Mouse (Mus musculus): ENCODE measurements around the gene Sh3tc1. TPM values are rescaled to one million over a fixed set of nuclear protein-coding genes. Genes with fewer than 3 reads are reported as not detected.

The Sh3tc1 gene
- polyA plus RNA-seq (2017; shearing (Covaris generic)), result 0.90 TPM

GRCm38 (mm10) chr5:35739536-35740278 lies at the start of gene Sh3tc1:
Gene Sh3tc1 (minus strand): TSS chr5:35739987.

DNA sequence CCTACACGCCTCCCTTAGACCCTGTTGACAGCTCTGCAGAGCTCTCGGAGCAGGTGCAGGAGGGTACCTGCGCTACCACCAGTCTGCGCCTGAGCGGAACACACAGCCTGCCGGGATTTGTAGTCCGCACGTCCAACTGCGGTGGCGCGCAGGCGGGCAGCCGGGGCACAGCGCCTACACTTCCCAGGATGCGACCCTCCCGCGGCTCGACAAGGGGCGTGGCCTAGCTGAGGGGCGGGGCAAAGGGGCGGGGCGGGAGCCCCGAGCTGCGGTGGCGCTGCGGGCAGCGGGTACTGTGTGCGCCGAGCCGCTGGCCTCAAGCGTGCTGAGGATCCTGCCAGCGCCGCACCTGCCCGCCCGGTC lies 17.8 kb upstream of the Sh3tc1 start, which contains the start of gene Ablim2:
Gene Ablim2 (plus strand): TSS at position 242 of the 363 bp plus-strand sequence.

GRCm38 (mm10) chr5:35679256-35680155 lies 60.3 kb downstream of the Sh3tc1 start, which contains the start of gene Htra3:
Gene Htra3 (minus strand): TSS chr5:35679782.

Other genes with a start within 250 kb of the Sh3tc1 start
- gene Cpz, start 214.3 kb downstream of the Sh3tc1 start, polyA plus RNA-seq (2017; shearing (Covaris generic)), result not detected
- 4.3 TPM for gene Trmt44, start 164.9 kb downstream of the Sh3tc1 start, polyA plus RNA-seq (2017; shearing (Covaris generic))
- 23.1 TPM for gene Acox3, start 156.9 kb downstream of the Sh3tc1 start, polyA plus RNA-seq (2017; shearing (Covaris generic))
- not detected for gene Htra3, start 60.2 kb downstream of the Sh3tc1 start, polyA plus RNA-seq (2017; shearing (Covaris generic))
- gene Ablim2, start 17.9 kb upstream of the Sh3tc1 start, polyA plus RNA-seq (2017; shearing (Covaris generic)), result 4.2 TPM
- gene Afap1, start 153.3 kb upstream of the Sh3tc1 start, polyA plus RNA-seq (2017; shearing (Covaris generic)), result 11.3 TPM

All from naive thymus-derived CD4-positive, alpha-beta T cell, adult 5 months (primary cell).